Mouse (Mus musculus): ENCODE results near the gene Zfp36l1. TPM values are rescaled to one million over a fixed set of nuclear protein-coding genes. Genes with fewer than 3 reads are reported as not detected.

Gene Zfp36l1
- polyA plus RNA-seq, 1 experiment: 80.2 TPM

DNA sequence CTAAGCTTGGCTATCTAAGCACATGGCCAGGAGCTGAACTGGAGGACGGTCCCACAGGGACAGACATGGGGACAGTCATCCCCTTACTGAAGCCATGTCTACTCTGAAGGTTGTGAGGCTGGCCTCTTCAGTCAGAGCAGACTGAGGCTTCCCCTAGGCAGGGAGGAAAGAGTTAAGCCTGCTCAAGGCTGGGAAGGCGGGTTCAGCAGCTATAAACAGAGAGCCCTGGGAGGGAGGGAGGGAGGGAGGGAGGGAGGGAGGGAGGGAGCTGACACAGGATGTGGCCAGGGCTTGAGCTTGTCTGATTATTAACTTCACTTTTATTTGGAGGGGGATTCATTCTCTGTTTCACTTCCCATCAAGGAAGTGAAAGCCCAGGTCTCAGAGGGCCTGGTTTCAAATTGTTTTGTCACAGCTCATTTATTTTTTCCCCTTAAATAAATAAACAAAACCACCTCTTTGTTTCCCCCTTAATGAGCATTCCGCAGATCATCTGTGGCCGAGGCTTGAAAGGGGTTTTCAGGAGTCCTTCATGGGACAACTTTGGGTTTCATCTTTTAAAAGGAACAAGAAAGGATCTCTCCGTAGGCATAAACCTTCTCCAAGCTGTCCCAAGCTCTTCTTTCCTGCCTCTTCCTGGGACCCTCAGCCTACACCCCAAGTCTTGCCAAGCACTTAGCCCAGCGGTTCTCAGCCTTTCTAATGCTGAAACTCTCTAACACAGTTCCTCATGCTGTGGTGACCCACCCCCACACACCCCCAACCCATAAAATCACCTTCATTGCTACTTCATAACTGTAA is 17.9 kb upstream of the Zfp36l1 start:
- TF ChIP-seq POLR2A (IDR thresholded peaks at IDR 0.05; ENCODE audit: borderline replicate concordance, extremely low read depth, insufficient read depth, insufficient read length, poor library complexity, severe bottlenecking): no peak
- no peak for TF ChIP-seq CTCF (IDR thresholded peaks at IDR 0.05; ENCODE audit: borderline replicate concordance, extremely low read depth, insufficient read depth, insufficient read length)
- peak; percentile 85 for DNase-seq (ENCODE audit: low read depth)

- TF ChIP-seq CTCF (IDR thresholded peaks at IDR 0.05; ENCODE audit: borderline replicate concordance, extremely low read depth, insufficient read depth, insufficient read length) (no peak), POLR2A (IDR thresholded peaks at IDR 0.05; ENCODE audit: borderline replicate concordance, extremely low read depth, insufficient read depth, insufficient read length, poor library complexity, severe bottlenecking) (no peak)
- no peak for DNase-seq (ENCODE audit: low read depth)
Measured at GRCm38 (mm10) chr12:80129531-80129930, 16.7 kb upstream of the Zfp36l1 start.

GRCm38 (mm10) chr12:80127191-80127762 is 14.5 kb upstream of the Zfp36l1 start:
- TF ChIP-seq POLR2A (IDR thresholded peaks at IDR 0.05; ENCODE audit: borderline replicate concordance, extremely low read depth, insufficient read depth, insufficient read length, poor library complexity, severe bottlenecking) (no peak), CTCF (IDR thresholded peaks at IDR 0.05; ENCODE audit: borderline replicate concordance, extremely low read depth, insufficient read depth, insufficient read length) (no peak)
- no peak for DNase-seq (ENCODE audit: low read depth)

- TF ChIP-seq POLR2A (IDR thresholded peaks at IDR 0.05; ENCODE audit: borderline replicate concordance, extremely low read depth, insufficient read depth, insufficient read length, poor library complexity, severe bottlenecking): no peak
- TF ChIP-seq CTCF (IDR thresholded peaks at IDR 0.05; ENCODE audit: borderline replicate concordance, extremely low read depth, insufficient read depth, insufficient read length): no peak
- DNase-seq (ENCODE audit: low read depth): no peak
Measured at GRCm38 (mm10) chr12:80125316-80125715, 12.5 kb upstream of the Zfp36l1 start.

DNA sequence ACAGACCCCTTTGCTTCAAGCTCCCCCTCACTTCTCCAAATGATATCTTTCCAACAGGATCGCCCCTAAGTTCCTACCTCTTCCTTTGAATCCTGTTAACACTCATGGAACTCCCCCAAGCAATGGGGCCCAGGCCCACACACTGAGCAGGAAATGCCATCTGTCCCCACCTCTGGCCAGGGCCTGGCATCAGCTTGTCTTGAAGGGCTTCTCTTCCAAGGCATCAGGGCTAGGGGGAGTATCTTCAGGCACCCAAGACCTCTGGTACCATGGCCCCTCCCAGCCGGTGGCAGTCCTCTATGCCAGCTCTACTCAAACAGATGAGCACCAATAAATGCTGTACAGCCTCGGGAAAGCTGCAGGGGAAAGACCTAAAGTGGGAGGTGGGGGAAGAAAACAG is 11.9 kb upstream of the Zfp36l1 start:
- DNase-seq (ENCODE audit: low read depth): no peak
- TF ChIP-seq POLR2A (IDR thresholded peaks at IDR 0.05; ENCODE audit: borderline replicate concordance, extremely low read depth, insufficient read depth, insufficient read length, poor library complexity, severe bottlenecking): no peak
- TF ChIP-seq CTCF (IDR thresholded peaks at IDR 0.05; ENCODE audit: borderline replicate concordance, extremely low read depth, insufficient read depth, insufficient read length): no peak

GRCm38 (mm10) chr12:80124211-80124610 is 11.4 kb upstream of the Zfp36l1 start:
- no peak for DNase-seq (ENCODE audit: low read depth)
- no peak for TF ChIP-seq CTCF (IDR thresholded peaks at IDR 0.05; ENCODE audit: borderline replicate concordance, extremely low read depth, insufficient read depth, insufficient read length)
- TF ChIP-seq POLR2A (IDR thresholded peaks at IDR 0.05; ENCODE audit: borderline replicate concordance, extremely low read depth, insufficient read depth, insufficient read length, poor library complexity, severe bottlenecking): no peak

DNA sequence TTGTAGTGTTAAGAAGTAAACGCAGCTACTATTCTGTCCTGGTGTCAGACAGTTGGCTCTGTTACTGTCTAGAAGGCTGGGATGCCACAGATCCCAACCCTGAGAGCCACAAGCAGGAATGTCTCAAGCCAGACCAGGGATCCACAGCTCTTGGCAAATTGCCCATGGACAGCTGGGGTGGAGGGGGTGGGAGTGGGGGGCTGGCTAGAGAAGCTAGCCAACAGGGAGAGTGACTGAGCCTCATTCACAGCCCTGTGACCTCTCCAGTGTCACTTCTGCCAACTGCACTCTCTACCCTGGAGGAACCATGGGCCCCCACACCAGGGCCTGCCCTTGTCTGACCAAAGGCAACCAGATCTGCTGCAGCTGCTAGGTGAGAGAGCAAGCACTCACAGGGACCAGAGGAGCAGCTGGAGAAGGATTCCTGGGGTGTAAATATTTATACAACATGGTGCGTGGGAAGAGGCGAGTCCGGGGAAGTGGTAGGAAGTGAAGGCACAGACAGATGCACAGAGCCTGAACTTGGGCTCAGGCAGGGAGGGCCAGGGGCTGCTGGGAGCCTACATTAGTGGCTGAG is 10.5 kb upstream of the Zfp36l1 start:
- no peak for TF ChIP-seq CTCF (IDR thresholded peaks at IDR 0.05; ENCODE audit: borderline replicate concordance, extremely low read depth, insufficient read depth, insufficient read length)
- TF ChIP-seq POLR2A (IDR thresholded peaks at IDR 0.05; ENCODE audit: borderline replicate concordance, extremely low read depth, insufficient read depth, insufficient read length, poor library complexity, severe bottlenecking): no peak
- peak; percentile 44 for DNase-seq (ENCODE audit: low read depth)

DNA sequence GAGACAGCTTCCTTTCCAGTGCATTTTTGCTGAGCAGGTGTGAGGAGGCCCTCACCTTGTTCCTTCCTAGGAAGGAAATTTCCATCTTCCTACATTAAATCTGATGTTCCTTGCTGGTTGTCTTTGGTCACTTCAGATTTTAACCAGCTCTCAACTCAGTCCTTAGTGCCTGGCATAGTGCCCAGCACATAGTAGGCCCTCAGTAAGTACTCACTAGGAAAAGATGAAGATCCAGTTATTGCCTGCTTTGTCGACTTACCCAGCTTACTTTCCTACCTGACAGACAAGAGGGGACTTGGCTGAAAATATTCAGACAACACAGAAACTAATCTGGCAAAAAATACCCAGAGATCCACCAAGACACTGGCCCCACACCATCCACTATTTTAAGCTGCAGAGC is 8.6 kb upstream of the Zfp36l1 start:
- no peak for TF ChIP-seq CTCF (IDR thresholded peaks at IDR 0.05; ENCODE audit: borderline replicate concordance, extremely low read depth, insufficient read depth, insufficient read length)
- DNase-seq (ENCODE audit: low read depth): no peak

DNA sequence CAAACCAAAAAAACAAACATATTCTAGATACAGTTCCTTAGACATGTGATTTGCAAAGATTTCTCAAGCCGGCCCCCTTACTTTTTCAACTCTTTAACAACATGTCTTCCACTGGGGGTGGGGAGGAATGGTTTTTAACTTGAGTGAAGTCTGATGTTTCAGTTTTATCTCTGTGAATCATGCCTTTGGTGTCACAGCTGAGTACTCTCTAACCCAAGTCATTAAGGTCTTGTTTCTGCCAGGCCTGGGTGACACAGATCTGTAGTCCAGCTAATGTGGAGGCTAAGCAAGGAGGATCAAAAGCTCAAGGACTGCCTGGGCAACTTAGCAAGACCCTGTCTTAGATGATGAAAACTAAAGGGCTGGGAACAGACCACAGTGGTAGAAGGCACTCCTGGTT is 5.8 kb upstream of the Zfp36l1 start:
- TF ChIP-seq CTCF (IDR thresholded peaks at IDR 0.05; ENCODE audit: borderline replicate concordance, extremely low read depth, insufficient read depth, insufficient read length) (no peak), POLR2A (IDR thresholded peaks at IDR 0.05; ENCODE audit: borderline replicate concordance, extremely low read depth, insufficient read depth, insufficient read length, poor library complexity, severe bottlenecking) (no peak)
- DNase-seq (ENCODE audit: low read depth): no peak

DNA sequence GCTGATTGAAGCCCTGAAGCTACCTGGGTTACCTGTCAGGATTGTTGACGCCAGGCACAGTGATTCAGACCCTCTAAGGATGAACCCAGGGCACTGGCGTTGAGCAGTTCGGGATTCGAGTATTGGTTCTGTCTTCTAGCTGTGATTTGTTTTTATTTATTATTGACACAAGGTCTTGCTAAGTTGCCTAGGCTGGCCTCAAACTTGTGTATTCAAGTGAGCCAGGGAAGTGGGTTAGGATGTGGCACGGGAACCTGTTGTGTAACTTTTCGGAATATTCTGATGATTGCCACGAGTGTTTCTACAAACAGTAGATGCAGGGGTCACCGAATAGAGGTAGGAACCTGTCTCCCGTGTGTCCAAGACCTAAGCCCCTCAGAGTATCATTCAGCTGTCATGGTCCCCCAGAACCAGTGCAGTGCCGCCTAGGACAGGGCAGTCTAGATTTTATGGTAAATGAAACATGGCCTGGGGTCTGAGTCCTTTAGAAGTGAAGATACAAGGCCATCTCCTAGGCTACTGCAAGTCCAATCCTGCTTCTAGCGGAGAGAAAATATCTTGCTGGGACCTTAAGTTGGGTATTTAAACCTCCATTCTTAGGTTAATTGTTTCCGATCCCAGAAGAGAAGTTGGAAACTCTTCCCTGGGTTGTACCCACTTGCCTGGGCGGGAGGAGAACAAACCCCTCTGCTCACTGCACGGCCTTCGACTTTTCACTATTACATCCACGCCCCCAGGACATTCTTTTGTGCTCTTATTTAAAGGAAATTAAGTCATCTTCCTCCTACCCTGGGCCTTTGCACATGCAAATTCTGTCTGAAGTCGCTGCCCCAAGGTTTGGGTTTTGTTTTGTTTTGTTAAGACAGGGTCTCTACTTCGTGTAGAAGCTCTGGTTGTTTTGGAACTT is 3.6 kb upstream of the Zfp36l1 start:
- TF ChIP-seq CTCF (IDR thresholded peaks at IDR 0.05; ENCODE audit: borderline replicate concordance, extremely low read depth, insufficient read depth, insufficient read length): no peak
- TF ChIP-seq POLR2A (IDR thresholded peaks at IDR 0.05; ENCODE audit: borderline replicate concordance, extremely low read depth, insufficient read depth, insufficient read length, poor library complexity, severe bottlenecking): no peak
- DNase-seq (ENCODE audit: low read depth): peak; percentile 28

- no peak for DNase-seq (ENCODE audit: low read depth)
- TF ChIP-seq POLR2A (IDR thresholded peaks at IDR 0.05; ENCODE audit: borderline replicate concordance, extremely low read depth, insufficient read depth, insufficient read length, poor library complexity, severe bottlenecking) (0 out of 2 replicates have a peak, but pooled peaks have one; percentile 2), CTCF (IDR thresholded peaks at IDR 0.05; ENCODE audit: borderline replicate concordance, extremely low read depth, insufficient read depth, insufficient read length) (no peak)
Measured at GRCm38 (mm10) chr12:80115863-80116194, 3.0 kb upstream of the Zfp36l1 start.
